Mouse (Mus musculus): ENCODE data around the gene 2410015M20Rik. TPM values are rescaled to one million over a fixed set of nuclear protein-coding genes. Genes with fewer than 3 reads are reported as not detected.

The 2410015M20Rik gene
- polyA plus RNA-seq, 1 experiment from 2014 or later, result 284 TPM

DNA sequence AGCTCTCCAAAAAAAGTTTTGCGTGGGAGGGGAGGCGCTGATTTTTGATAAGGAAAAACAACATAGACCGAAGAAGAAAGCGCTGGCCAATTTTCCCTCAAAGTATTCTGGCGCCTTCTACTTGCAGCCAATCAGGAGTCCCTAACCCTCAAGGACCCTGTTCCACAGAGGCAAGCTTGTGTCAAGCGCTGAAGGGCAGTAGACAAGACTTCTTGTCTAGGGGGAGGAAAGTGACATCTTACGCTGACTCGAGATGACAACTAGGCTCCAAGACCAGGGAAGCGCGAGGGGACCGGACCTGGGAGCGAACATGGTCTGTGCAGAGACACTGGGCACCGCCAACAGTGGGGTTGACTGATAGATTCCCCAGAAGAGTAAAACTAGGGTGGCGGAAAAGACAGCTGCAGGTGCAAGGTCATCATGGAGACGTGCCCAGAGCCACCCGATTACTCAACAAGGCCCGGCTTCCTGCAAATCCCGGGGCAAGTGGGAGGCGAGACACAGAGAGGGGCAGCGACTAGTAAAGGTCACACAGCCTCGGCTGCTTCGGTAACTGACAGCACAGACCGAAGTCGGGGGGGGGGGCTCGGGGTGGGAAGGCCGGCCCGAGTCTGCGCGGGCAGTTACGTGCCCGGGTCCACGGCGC is 25.8 kb downstream of the 2410015M20Rik start:
- peaks cover 42% of the 10 kb centered on the region for H3K4me1 ChIP-seq (ENCODE audit: insufficient read depth, low read length)
- peak overlapping the region; percentile 72 for H3K4me3 ChIP-seq (ENCODE audit: low read length)
- no peaks in the 10 kb centered on the region for H3K9me3 ChIP-seq (ENCODE audit: low read length)
- peak overlapping the region; percentile 94 for H3K9ac ChIP-seq (replicated peaks; ENCODE audit: low read length)
- H3K27ac ChIP-seq (ENCODE audit: low read length), result peak overlapping the region; percentile 92
- H3K27me3 ChIP-seq (ENCODE audit: insufficient read depth, low read length), result no peaks in the 10 kb centered on the region
- ATAC-seq (ENCODE audit: low FRiP score, low TSS enrichment), result no peak
- H3K4me2 ChIP-seq (replicated peaks; ENCODE audit: low read depth, low read length), result peak overlapping the region; percentile 90
- H3K36me3 ChIP-seq (ENCODE audit: insufficient read depth, low read length), result peaks cover 38% of the 10 kb centered on the region
- 1% methylated on average over 31 of the region's 33 CpGs for WGBS

DNA sequence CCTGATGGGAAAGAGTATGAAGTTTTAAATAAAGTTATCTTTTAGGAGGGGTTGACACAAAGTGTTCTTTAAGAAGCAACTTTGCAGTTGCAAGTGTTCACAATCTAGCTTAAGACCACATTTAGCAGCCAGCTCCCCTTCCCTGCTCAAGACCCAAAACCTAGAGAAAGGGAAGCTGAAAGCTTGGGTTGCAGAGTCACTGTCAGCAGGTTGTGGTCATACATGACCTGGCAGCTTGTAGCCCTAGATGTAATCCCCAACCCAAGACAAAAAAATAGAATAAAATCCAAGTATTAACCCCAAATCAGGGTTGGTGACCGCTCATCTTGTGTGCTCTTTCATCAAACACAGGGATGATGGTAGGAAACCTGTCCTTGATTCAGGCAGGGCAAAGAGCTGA is 26.5 kb downstream of the 2410015M20Rik start:
- Histone ChIP-seq H3K9me3 (ENCODE audit: low read length) (no peaks in the 10 kb centered on the region), H3K4me3 (ENCODE audit: low read length) (peak overlapping the region; percentile 72), H3K27me3 (ENCODE audit: insufficient read depth, low read length) (no peaks in the 10 kb centered on the region), H3K4me2 (replicated peaks; ENCODE audit: low read depth, low read length) (peak overlapping the region; percentile 90), H3K27ac (ENCODE audit: low read length) (peak overlapping the region; percentile 92; the same call in 1 of the 2 replicates), H3K4me1 (ENCODE audit: insufficient read depth, low read length) (peaks cover 42% of the 10 kb centered on the region), H3K36me3 (ENCODE audit: insufficient read depth, low read length) (peaks cover 39% of the 10 kb centered on the region), H3K9ac (replicated peaks; ENCODE audit: low read length) (peak overlapping the region; percentile 94)
- WGBS, result 81% methylated on average over 1 of the region's 1 CpGs
- no peak for ATAC-seq (ENCODE audit: low FRiP score, low TSS enrichment)

DNA sequence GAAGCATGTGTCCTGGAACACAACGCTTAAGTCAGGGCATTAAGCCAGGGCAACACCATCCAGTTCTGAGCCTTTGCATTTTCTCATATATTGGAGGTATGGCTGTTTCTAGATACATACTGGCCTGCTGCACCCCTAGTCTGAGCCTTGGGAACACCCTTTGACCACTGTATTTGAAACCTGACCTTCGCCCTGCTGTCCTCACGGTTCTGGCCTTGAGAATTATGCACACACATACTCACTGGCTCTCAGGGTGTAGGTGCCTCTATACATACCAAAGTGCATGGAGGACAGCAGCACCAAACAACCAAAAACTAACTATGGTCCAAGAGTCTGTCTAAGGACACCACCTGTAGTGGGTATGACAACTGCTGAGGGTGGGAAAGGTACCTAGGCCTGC is 36.6 kb downstream of the 2410015M20Rik start:
- 85% methylated on average over 3 of the region's 3 CpGs for WGBS
- peaks cover 72% of the 10 kb centered on the region for H3K36me3 ChIP-seq (ENCODE audit: insufficient read depth, low read length)
- ATAC-seq (ENCODE audit: low FRiP score, low TSS enrichment), result no peak
- H3K27ac ChIP-seq (ENCODE audit: low read length), result no peak overlapping the region
- H3K4me2 ChIP-seq (replicated peaks; ENCODE audit: low read depth, low read length), result no peak overlapping the region
- H3K4me1 ChIP-seq (ENCODE audit: insufficient read depth, low read length), result no peaks in the 10 kb centered on the region
- no peaks in the 10 kb centered on the region for H3K27me3 ChIP-seq (ENCODE audit: insufficient read depth, low read length)
- H3K9me3 ChIP-seq (ENCODE audit: low read length), result no peaks in the 10 kb centered on the region
- H3K4me3 ChIP-seq (ENCODE audit: low read length), result no peak overlapping the region
- H3K9ac ChIP-seq (replicated peaks; ENCODE audit: low read length), result no peak overlapping the region

DNA sequence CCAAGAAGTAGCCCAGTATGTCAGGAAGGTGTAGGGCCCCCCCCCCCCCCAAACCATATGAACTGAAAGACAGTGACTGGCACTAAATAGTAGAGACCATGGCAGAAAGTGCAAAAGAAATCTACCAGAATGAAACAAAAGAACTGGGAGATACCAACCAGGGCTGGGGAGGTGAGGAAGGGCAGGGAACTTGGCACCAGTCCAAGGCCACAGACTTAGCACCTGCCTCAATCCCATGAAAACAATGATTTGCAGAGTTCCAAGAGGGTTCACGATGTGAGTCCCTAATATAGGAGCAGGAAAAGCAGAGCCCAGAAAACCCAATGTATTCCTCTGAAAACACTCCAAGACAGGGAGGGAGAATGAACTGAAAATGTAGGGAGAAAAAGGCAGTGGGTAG is 37.4 kb downstream of the 2410015M20Rik start:
- H3K4me2 ChIP-seq (replicated peaks; ENCODE audit: low read depth, low read length), result no peak overlapping the region
- no peaks in the 10 kb centered on the region for H3K27me3 ChIP-seq (ENCODE audit: insufficient read depth, low read length)
- no peak for ATAC-seq (ENCODE audit: low FRiP score, low TSS enrichment)
- no peak overlapping the region for H3K9ac ChIP-seq (replicated peaks; ENCODE audit: low read length)
- H3K27ac ChIP-seq (ENCODE audit: low read length), result no peak overlapping the region
- no peaks in the 10 kb centered on the region for H3K4me1 ChIP-seq (ENCODE audit: insufficient read depth, low read length)
- 63% methylated on average over 1 of the region's 1 CpGs for WGBS
- H3K9me3 ChIP-seq (ENCODE audit: low read length), result no peaks in the 10 kb centered on the region
- H3K36me3 ChIP-seq (ENCODE audit: insufficient read depth, low read length), result peaks cover 72% of the 10 kb centered on the region
- H3K4me3 ChIP-seq (ENCODE audit: low read length), result no peak overlapping the region

- 81% methylated on average over 4 of the region's 4 CpGs for WGBS
- no peak for ATAC-seq (ENCODE audit: low FRiP score, low TSS enrichment)
- H3K4me2 ChIP-seq (replicated peaks; ENCODE audit: low read depth, low read length), result no peak overlapping the region
Observed at GRCm38 (mm10) chr17:56570287-56570686, 39.3 kb downstream of the 2410015M20Rik start.

GRCm38 (mm10) chr17:56567370-56567769 is 42.2 kb downstream of the 2410015M20Rik start:
- Histone ChIP-seq H3K9me3 (ENCODE audit: low read length) (no peaks in the 10 kb centered on the region), H3K36me3 (ENCODE audit: insufficient read depth, low read length) (peaks cover 91% of the 10 kb centered on the region), H3K9ac (replicated peaks; ENCODE audit: low read length) (no peak overlapping the region), H3K27me3 (ENCODE audit: insufficient read depth, low read length) (no peaks in the 10 kb centered on the region), H3K4me2 (replicated peaks; ENCODE audit: low read depth, low read length) (no peak overlapping the region), H3K27ac (ENCODE audit: low read length) (no peak overlapping the region), H3K4me1 (ENCODE audit: insufficient read depth, low read length) (no peaks in the 10 kb centered on the region), H3K4me3 (ENCODE audit: low read length) (no peak overlapping the region)
- 96% methylated on average over 4 of the region's 4 CpGs for WGBS
- ATAC-seq (ENCODE audit: low FRiP score, low TSS enrichment), result no peak

More at GRCm38 (mm10) chr17:56570287-56570686, 39.3 kb downstream of the 2410015M20Rik start:
- Histone ChIP-seq H3K4me3 (ENCODE audit: low read length) (no peak overlapping the region), H3K4me1 (ENCODE audit: insufficient read depth, low read length) (no peaks in the 10 kb centered on the region), H3K27ac (ENCODE audit: low read length) (no peak overlapping the region), H3K9ac (replicated peaks; ENCODE audit: low read length) (no peak overlapping the region), H3K9me3 (ENCODE audit: low read length) (no peaks in the 10 kb centered on the region), H3K36me3 (ENCODE audit: insufficient read depth, low read length) (peaks cover 80% of the 10 kb centered on the region), H3K27me3 (ENCODE audit: insufficient read depth, low read length) (no peaks in the 10 kb centered on the region)

DNA sequence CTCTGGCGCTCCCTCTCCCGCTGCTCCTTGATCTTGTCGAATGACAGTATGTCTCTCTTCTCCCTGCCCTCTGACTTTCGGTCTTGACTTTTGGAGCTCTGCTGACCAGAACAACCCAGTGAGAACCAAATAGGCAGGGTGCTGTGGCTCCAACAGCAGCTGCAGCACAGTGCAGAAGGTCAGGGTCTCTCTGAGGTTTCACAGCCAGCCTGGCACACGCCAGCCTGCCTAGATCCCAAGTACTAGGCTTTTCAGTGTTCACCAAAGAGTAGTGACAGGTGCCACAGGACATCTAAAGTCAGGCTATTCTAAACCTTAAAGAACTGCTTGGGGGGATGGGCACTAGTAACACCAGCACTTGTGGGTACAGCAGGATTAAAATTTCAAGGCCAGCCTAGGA is 42.7 kb downstream of the 2410015M20Rik start:
- H3K27ac ChIP-seq (ENCODE audit: low read length), result no peak overlapping the region
- no peak overlapping the region for H3K4me3 ChIP-seq (ENCODE audit: low read length)
- no peaks in the 10 kb centered on the region for H3K27me3 ChIP-seq (ENCODE audit: insufficient read depth, low read length)
- no peaks in the 10 kb centered on the region for H3K9me3 ChIP-seq (ENCODE audit: low read length)
- 97% methylated on average over 5 of the region's 5 CpGs for WGBS
- H3K36me3 ChIP-seq (ENCODE audit: insufficient read depth, low read length), result peaks cover 92% of the 10 kb centered on the region
- no peak overlapping the region for H3K9ac ChIP-seq (replicated peaks; ENCODE audit: low read length)
- no peak overlapping the region for H3K4me2 ChIP-seq (replicated peaks; ENCODE audit: low read depth, low read length)
- no peak for ATAC-seq (ENCODE audit: low FRiP score, low TSS enrichment)
- no peaks in the 10 kb centered on the region for H3K4me1 ChIP-seq (ENCODE audit: insufficient read depth, low read length)

DNA sequence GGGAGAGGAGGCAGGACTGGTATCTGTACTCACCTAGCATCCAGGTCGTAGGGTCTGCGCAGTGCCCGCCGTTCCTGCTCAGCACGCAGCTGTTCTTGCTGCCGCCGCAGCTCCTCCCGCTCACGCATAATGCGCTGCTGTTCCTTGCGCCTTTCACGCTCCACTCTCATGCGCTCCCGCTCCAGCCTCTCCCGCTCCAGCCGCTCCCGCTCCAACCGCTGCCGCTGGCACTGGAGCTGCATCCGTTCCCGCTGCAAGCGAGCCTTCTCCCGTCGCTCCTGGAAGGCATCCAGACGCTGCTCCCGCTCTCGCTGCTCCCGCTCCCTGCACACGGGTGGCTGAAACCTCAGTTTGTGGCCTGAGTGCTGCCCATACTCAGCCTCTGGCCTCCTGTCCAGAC is 43.3 kb downstream of the 2410015M20Rik start:
- Histone ChIP-seq H3K9me3 (ENCODE audit: low read length) (no peaks in the 10 kb centered on the region), H3K27ac (ENCODE audit: low read length) (no peak overlapping the region), H3K4me1 (ENCODE audit: insufficient read depth, low read length) (no peaks in the 10 kb centered on the region), H3K9ac (replicated peaks; ENCODE audit: low read length) (no peak overlapping the region), H3K4me3 (ENCODE audit: low read length) (no peak overlapping the region), H3K4me2 (replicated peaks; ENCODE audit: low read depth, low read length) (no peak overlapping the region), H3K36me3 (ENCODE audit: insufficient read depth, low read length) (peaks cover 93% of the 10 kb centered on the region), H3K27me3 (ENCODE audit: insufficient read depth, low read length) (no peaks in the 10 kb centered on the region)
- WGBS, result 93% methylated on average over 29 of the region's 29 CpGs
- no peak for ATAC-seq (ENCODE audit: low FRiP score, low TSS enrichment)

DNA sequence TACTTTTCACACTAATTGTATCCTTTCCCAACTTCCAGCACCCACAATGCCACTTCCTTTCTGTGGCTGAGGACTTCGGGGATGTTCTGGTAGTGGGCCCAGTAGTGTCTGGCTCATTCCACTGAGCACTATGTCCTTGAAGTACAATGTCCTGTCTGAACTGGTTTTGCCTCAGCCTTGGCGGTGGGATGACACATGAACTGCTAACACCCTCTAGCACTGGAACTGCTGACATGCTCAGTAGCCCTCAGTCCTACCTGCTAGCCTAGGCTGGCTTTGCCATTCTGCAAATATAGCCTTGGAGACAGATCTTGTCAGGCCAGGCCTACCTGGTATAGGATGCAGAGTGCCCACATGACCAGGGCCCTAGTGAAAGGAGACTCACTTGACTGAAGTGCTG is 47.7 kb downstream of the 2410015M20Rik start:
- no peak overlapping the region for H3K4me2 ChIP-seq (replicated peaks; ENCODE audit: low read depth, low read length)
- no peak overlapping the region for H3K4me3 ChIP-seq (ENCODE audit: low read length)
- H3K4me1 ChIP-seq (ENCODE audit: insufficient read depth, low read length), result no peaks in the 10 kb centered on the region
- no peak overlapping the region for H3K9ac ChIP-seq (replicated peaks; ENCODE audit: low read length)
- H3K27ac ChIP-seq (ENCODE audit: low read length), result no peak overlapping the region
- WGBS, result 96% methylated on average over 2 of the region's 2 CpGs
- ATAC-seq (ENCODE audit: low FRiP score, low TSS enrichment), result no peak
- H3K27me3 ChIP-seq (ENCODE audit: insufficient read depth, low read length), result no peaks in the 10 kb centered on the region
- H3K9me3 ChIP-seq (ENCODE audit: low read length), result no peaks in the 10 kb centered on the region
- H3K36me3 ChIP-seq (ENCODE audit: insufficient read depth, low read length), result peaks cover 60% of the 10 kb centered on the region

GRCm38 (mm10) chr17:56560131-56560530 is 49.4 kb downstream of the 2410015M20Rik start:
- Histone ChIP-seq H3K36me3 (ENCODE audit: insufficient read depth, low read length) (peaks cover 42% of the 10 kb centered on the region), H3K9me3 (ENCODE audit: low read length) (no peaks in the 10 kb centered on the region), H3K4me1 (ENCODE audit: insufficient read depth, low read length) (no peaks in the 10 kb centered on the region), H3K4me2 (replicated peaks; ENCODE audit: low read depth, low read length) (no peak overlapping the region), H3K27ac (ENCODE audit: low read length) (no peak overlapping the region), H3K27me3 (ENCODE audit: insufficient read depth, low read length) (no peaks in the 10 kb centered on the region), H3K4me3 (ENCODE audit: low read length) (no peak overlapping the region), H3K9ac (replicated peaks; ENCODE audit: low read length) (no peak overlapping the region)
- WGBS, result 67% methylated on average over 1 of the region's 1 CpGs
- no peak for ATAC-seq (ENCODE audit: low FRiP score, low TSS enrichment)
